ENCODE assay signal across 8 mouse cellular contexts in genomic region chr12:21133972-21134859, GRCm38 (mm10).
DNase-seq lines count a peak whose midpoint lies in the region; ATAC-seq and TF ChIP-seq lines count a peak whose summit lies in the region.

No protein-coding gene starts in this region.

- DNase-seq in forebrain, embryonic 11.5 days (ENCODE audit: low spot score), result no peak
- no peak for DNase-seq in midbrain, postnatal 0 days (ENCODE audit: low spot score)
- no peak for DNase-seq in midbrain, embryonic 14.5 days
- no peak for DNase-seq in intestine, embryonic 14.5 days (ENCODE audit: low spot score)
- DNase-seq in thymus, postnatal 14 days, result peak; percentile 30
- DNase-seq in frontal cortex, postnatal 36 days (ENCODE audit: low spot score in 2 of 2), result no peak

- no peak overlapping the region for H3K4me3 ChIP-seq in forebrain, embryonic 12.5 days (replicated peaks)
- H3K4me3 ChIP-seq in forebrain, embryonic 11.5 days (ENCODE audit: low read depth, low read length), result no peak overlapping the region
- H3K4me3 ChIP-seq in midbrain, postnatal 0 days (ENCODE audit: low read depth, low read length), result no peak overlapping the region
- H3K4me3 ChIP-seq in midbrain, embryonic 14.5 days (replicated peaks; ENCODE audit: low read depth, low read length), result no peak overlapping the region
- no peak overlapping the region for H3K4me3 ChIP-seq in intestine, embryonic 14.5 days (ENCODE audit: low read depth, low read length)

- 50% methylated on average over 17 of the region's 17 CpGs for WGBS in forebrain, embryonic 12.5 days
- WGBS in forebrain, embryonic 11.5 days, result 49% methylated on average over 17 of the region's 17 CpGs
- WGBS in midbrain, postnatal 0 days, result 58% methylated on average over 17 of the region's 17 CpGs
- 51% methylated on average over 17 of the region's 17 CpGs for WGBS in midbrain, embryonic 14.5 days
- WGBS in intestine, embryonic 14.5 days, result 40% methylated on average over 17 of the region's 17 CpGs

- no peak overlapping the region for H3K4me2 ChIP-seq in forebrain, embryonic 12.5 days
- no peak overlapping the region for H3K4me2 ChIP-seq in forebrain, embryonic 11.5 days (ENCODE audit: low read depth, low read length, severe bottlenecking)
- H3K4me2 ChIP-seq in midbrain, postnatal 0 days (ENCODE audit: low read depth, low read length, poor library complexity, severe bottlenecking), result no peak overlapping the region
- no peak overlapping the region for H3K4me2 ChIP-seq in midbrain, embryonic 14.5 days (ENCODE audit: low read length)
- H3K4me2 ChIP-seq in intestine, embryonic 14.5 days (ENCODE audit: low read length), result no peak overlapping the region; the same call in 1 of the 2 replicates

- TF ChIP-seq CTCF in midbrain, postnatal 0 days (IDR thresholded peaks at IDR 0.05), result peak; percentile 56

- no peaks in the 10 kb centered on the region for H3K9me3 ChIP-seq in forebrain, embryonic 12.5 days
- H3K9me3 ChIP-seq in forebrain, embryonic 11.5 days (ENCODE audit: control insufficient read depth, low read length), result no peaks in the 10 kb centered on the region
- H3K9me3 ChIP-seq in midbrain, postnatal 0 days (ENCODE audit: low read length), result no peaks in the 10 kb centered on the region
- H3K9me3 ChIP-seq in midbrain, embryonic 14.5 days (ENCODE audit: control insufficient read depth, low read length), result no peaks in the 10 kb centered on the region
- H3K9me3 ChIP-seq in intestine, embryonic 14.5 days (ENCODE audit: control insufficient read depth, low read length), result no peaks in the 10 kb centered on the region

- ATAC-seq in forebrain, embryonic 12.5 days (ENCODE audit: low FRiP score), result 0 out of 2 replicates have a peak, but pooled peaks have one; percentile 21
- no peak; the same call in 1 of the 2 replicates for ATAC-seq in forebrain, embryonic 11.5 days (replicated peaks; ENCODE audit: low FRiP score)
- ATAC-seq in midbrain, postnatal 0 days (ENCODE audit: low FRiP score), result no peak
- no peak for ATAC-seq in midbrain, embryonic 14.5 days (ENCODE audit: low FRiP score, low TSS enrichment)
- peak; percentile 18; the same call in 1 of the 2 replicates for ATAC-seq in intestine, embryonic 14.5 days (replicated peaks; ENCODE audit: low FRiP score, low TSS enrichment, low read depth)
- ATAC-seq in erythroblast, adult 5-6 weeks (replicated peaks; ENCODE audit: low FRiP score, poor library complexity, severe bottlenecking), result no peak

- H3K36me3 ChIP-seq in forebrain, embryonic 12.5 days (replicated peaks), result no peaks in the 10 kb centered on the region
- no peaks in the 10 kb centered on the region for H3K36me3 ChIP-seq in forebrain, embryonic 11.5 days (ENCODE audit: control insufficient read depth, insufficient read depth, low read length)
- no peaks in the 10 kb centered on the region for H3K36me3 ChIP-seq in midbrain, postnatal 0 days (ENCODE audit: insufficient read depth, low read length)
- H3K36me3 ChIP-seq in midbrain, embryonic 14.5 days (ENCODE audit: control insufficient read depth, insufficient read depth, low read length), result no peaks in the 10 kb centered on the region
- no peaks in the 10 kb centered on the region for H3K36me3 ChIP-seq in intestine, embryonic 14.5 days (ENCODE audit: control insufficient read depth, insufficient read depth, low read length)

- H3K27ac ChIP-seq in forebrain, embryonic 12.5 days, result peak overlapping the region; percentile 46; the same call in 1 of the 2 replicates
- H3K27ac ChIP-seq in forebrain, embryonic 11.5 days (ENCODE audit: low read depth, low read length), result no peak overlapping the region
- no peak overlapping the region for H3K27ac ChIP-seq in midbrain, postnatal 0 days (ENCODE audit: low read depth, low read length)
- no peak overlapping the region; the same call in 1 of the 2 replicates for H3K27ac ChIP-seq in midbrain, embryonic 14.5 days (replicated peaks; ENCODE audit: low read depth, low read length)
- no peak overlapping the region; the same call in 1 of the 2 replicates for H3K27ac ChIP-seq in intestine, embryonic 14.5 days (ENCODE audit: low read depth)

- no peak overlapping the region for H3K9ac ChIP-seq in forebrain, embryonic 12.5 days
- H3K9ac ChIP-seq in forebrain, embryonic 11.5 days (ENCODE audit: low read length), result no peak overlapping the region
- H3K9ac ChIP-seq in midbrain, postnatal 0 days (replicated peaks; ENCODE audit: low read length, poor library complexity, severe bottlenecking), result no peak overlapping the region
- H3K9ac ChIP-seq in midbrain, embryonic 14.5 days (replicated peaks; ENCODE audit: low read length), result no peak overlapping the region
- H3K9ac ChIP-seq in intestine, embryonic 14.5 days (ENCODE audit: low read length), result no peak overlapping the region

- H3K4me1 ChIP-seq in forebrain, embryonic 12.5 days, result peaks cover 64% of the 10 kb centered on the region
- H3K4me1 ChIP-seq in forebrain, embryonic 11.5 days (replicated peaks; ENCODE audit: control insufficient read depth, insufficient read depth, low read length), result peaks cover 13% of the 10 kb centered on the region
- peaks cover 22% of the 10 kb centered on the region; the same call in 1 of the 2 replicates for H3K4me1 ChIP-seq in midbrain, postnatal 0 days (ENCODE audit: insufficient read depth, low read length)
- peaks cover 21% of the 10 kb centered on the region for H3K4me1 ChIP-seq in midbrain, embryonic 14.5 days (ENCODE audit: control insufficient read depth, insufficient read depth, low read length)
- peaks cover 34% of the 10 kb centered on the region for H3K4me1 ChIP-seq in intestine, embryonic 14.5 days (replicated peaks; ENCODE audit: control insufficient read depth, insufficient read depth, low read length)

- H3K27me3 ChIP-seq in forebrain, embryonic 12.5 days, result no peaks in the 10 kb centered on the region
- no peaks in the 10 kb centered on the region for H3K27me3 ChIP-seq in forebrain, embryonic 11.5 days (ENCODE audit: control insufficient read depth, insufficient read depth, low read length)
- H3K27me3 ChIP-seq in midbrain, postnatal 0 days (ENCODE audit: insufficient read depth, low read length), result no peaks in the 10 kb centered on the region
- H3K27me3 ChIP-seq in midbrain, embryonic 14.5 days (ENCODE audit: control insufficient read depth, insufficient read depth, low read length), result no peaks in the 10 kb centered on the region
- no peaks in the 10 kb centered on the region for H3K27me3 ChIP-seq in intestine, embryonic 14.5 days (replicated peaks; ENCODE audit: control insufficient read depth, insufficient read depth, low read length)

Comparison
In these comparisons a context has a peak if more than half of its experiments do, and no peak if none do; other contexts are left out.
1. ATAC-seq: peak in forebrain, embryonic 12.5 days (single experiment) and intestine, embryonic 14.5 days (single experiment); none in forebrain, embryonic 11.5 days (single experiment), midbrain, postnatal 0 days (single experiment), midbrain, embryonic 14.5 days (single experiment) and erythroblast, adult 5-6 weeks (single experiment).